Mouse (Mus musculus): ENCODE results near the gene Cers6.

Cers6 gene

GRCm38 (mm10) chr2:68975286-68975685 lies 114.0 kb downstream of the Cers6 start:
- peak; percentile 79 for DNase-seq

GRCm38 (mm10) chr2:68975780-68976179 lies 114.5 kb downstream of the Cers6 start:
- no peak for DNase-seq

GRCm38 (mm10) chr2:68978244-68978643 lies 117.0 kb downstream of the Cers6 start:
- no peak for DNase-seq

- DNase-seq: no peak
These were observed 117.7 kb downstream of the Cers6 start for GRCm38 (mm10) chr2:68978660-68979604.

DNA sequence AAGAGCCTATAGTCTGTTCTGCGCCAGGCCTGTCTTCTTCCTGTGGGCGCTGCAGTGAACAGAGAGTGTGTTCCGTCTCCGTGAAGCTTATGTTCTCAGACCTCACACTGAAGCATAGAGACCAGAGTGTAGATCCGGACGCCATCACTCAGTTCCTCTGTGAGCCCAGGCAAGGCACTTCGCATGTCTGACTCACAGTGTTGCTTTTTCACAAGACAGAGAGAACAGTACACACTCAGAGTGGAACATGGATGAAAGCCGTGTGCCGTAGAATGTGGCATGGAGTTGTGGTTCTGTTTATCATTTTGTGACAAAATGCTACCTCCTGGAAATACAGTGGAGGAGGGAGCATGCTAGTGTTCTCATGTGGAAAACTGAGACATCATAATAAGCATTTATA lies 120.1 kb downstream of the Cers6 start:
- DNase-seq: no peak

DNA sequence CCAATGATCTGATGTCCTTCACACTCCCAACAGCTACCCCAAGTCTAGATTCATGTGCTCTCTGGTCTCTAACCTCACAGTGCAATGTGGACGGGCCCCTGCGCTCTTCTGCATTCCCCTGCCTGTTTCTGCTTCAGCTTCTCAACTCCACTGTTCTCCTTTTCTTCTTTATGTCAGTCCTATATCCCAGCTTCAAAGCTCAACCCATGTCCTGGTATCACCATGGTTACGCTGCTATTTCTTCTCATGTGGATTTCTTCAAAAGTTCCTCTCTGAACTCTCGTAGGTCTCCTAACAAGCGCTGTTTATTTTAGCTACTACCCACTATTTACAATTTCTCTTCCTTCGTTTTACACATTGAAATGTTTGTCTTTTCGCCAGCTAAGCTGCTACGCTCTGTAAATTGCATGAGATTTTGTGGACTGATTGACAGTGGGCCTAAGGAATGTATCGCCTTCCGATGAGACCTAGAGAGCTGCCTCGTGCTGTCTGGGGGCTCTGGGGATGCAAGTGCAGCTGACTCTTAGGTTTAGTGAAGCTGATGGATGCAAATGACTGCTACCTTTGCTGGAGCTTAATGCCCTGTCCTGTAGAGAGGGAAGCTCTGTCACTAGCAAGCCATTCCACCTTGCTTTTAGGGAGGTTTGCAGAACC lies 120.6 kb downstream of the Cers6 start:
- no peak for DNase-seq

GRCm38 (mm10) chr2:68982979-68983378 lies 121.7 kb downstream of the Cers6 start:
- no peak for DNase-seq

DNA sequence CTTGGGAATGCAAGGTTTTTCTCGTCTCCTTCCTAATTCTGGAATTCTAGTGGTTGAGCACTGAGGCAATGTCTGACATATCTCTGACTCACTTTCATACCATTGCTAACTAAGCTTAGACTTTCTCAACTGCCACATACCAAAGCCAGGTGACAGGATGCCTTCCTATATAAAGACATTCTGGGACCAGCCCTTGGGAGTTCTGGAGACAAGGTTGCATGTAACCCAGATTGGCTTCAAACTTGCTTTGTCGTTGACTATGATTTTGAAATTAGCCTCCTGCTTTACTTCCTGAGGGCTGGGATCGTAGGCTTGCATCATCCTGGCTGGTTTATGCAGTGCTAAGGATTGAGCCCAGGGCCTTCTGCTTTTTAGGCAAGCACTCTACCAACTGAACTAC lies 122.2 kb downstream of the Cers6 start:
- DNase-seq: no peak

- DNase-seq: no peak
These were observed 127.9 kb downstream of the Cers6 start for GRCm38 (mm10) chr2:68989117-68989516.

DNA sequence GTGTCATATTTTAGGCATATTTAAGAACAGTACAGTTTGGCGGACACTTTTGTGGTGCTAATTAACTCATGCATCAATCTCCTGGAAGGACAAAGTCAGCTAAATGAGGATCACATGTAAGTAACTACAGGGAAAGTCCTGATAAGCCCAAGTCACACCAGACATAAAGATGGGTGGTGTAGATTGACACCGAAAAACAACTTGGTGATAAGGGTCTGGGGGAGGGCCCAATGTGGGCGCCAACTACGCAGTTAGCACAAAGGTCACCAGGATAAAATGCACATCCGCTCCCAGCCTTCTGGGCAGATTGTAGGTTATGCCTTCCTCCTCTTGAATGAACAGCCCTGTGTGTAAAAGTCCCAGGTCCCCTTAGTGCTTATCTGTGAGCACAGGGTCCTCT lies 131.4 kb downstream of the Cers6 start:
- no peak for DNase-seq

- peak; percentile 57 for DNase-seq
These were observed 133.2 kb downstream of the Cers6 start for GRCm38 (mm10) chr2:68994441-68994840.

DNA sequence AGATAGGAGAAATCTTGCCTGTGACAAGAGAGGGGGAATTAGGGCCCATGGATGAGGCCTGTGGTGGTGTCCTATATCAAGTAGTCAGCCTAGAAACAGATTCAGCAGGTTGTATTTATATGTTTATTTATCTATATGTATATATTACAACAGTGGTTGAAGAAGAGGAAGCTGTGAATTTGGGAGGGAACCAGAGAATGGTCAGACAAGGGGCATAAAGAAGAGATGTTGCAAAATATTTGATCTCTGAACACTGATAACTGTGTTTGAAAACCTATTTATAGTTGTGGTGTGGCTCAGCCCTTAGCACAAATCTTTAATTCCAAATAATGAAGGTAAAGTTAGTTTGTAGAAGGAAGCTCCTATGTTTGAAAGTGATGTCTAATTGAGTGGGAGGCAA lies 134.5 kb downstream of the Cers6 start:
- DNase-seq: no peak

- DNase-seq: no peak
These were observed 135.0 kb downstream of the Cers6 start for GRCm38 (mm10) chr2:68996268-68996667.

DNA sequence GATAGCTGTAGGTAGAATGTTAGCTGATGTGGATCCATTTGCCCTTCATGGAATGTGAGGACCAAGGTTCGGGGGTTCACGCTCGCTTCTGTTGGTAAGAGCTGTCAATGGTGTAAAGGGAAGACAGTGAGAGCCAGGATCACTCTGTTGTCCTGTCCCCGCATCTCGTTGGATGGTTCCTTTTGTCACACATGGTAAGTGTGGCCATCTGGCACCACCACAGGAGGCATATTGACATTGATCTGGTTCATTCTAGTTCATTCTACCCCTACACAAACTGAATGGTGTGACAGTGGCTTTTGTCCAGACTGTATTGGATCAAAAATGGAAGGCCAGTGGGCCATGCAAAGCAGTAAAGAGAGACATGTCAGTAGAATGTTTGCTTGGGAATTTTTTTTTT lies 142.8 kb downstream of the Cers6 start:
- DNase-seq: peak; percentile 80

GRCm38 (mm10) chr2:69011392-69011791 lies 150.2 kb downstream of the Cers6 start:
- DNase-seq: no peak

- DNase-seq: no peak
These were observed 150.6 kb downstream of the Cers6 start for GRCm38 (mm10) chr2:69011860-69012259.

GRCm38 (mm10) chr2:69014241-69014640 lies 153.0 kb downstream of the Cers6 start:
- peak; percentile 79 for DNase-seq

GRCm38 (mm10) chr2:69015172-69015724 lies 154.0 kb downstream of the Cers6 start:
- peak; percentile 44 for DNase-seq

- no peak for DNase-seq
These were observed 154.6 kb downstream of the Cers6 start for GRCm38 (mm10) chr2:69015822-69016221.

- peak; percentile 36 for DNase-seq
These were observed 157.9 kb downstream of the Cers6 start for GRCm38 (mm10) chr2:69019026-69019565.

DNA sequence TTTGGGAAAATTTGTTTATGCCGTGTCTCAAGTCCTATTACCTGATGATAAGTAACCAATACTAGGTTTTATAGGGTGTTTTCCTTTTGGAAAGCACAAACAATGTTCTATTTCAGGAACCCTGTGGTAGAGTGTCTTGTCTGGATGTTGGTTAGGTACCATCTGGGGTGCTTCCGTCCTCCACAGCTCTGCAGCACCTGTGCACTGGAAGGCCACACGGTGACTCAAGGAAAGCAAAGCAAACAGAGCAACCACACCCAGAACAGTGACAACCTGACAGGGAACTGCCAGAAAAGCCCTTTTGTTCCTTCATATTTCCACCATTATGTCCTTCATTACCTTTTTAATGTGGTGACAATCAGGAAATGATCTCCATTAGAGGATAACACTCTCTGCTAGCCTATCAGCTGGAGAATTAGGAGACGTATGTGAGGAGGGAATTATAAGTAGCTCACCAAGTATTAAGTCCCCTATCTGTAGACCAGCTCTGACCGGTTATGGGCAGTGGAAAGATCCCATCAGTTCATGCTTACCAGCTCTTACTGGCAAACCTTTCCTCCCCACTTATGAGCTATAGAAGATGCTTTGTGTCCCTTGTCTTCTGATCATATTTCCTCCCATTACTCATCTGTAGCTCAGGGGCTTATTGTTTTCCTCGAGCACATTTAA lies 158.7 kb downstream of the Cers6 start:
- peak; percentile 64 for DNase-seq

DNA sequence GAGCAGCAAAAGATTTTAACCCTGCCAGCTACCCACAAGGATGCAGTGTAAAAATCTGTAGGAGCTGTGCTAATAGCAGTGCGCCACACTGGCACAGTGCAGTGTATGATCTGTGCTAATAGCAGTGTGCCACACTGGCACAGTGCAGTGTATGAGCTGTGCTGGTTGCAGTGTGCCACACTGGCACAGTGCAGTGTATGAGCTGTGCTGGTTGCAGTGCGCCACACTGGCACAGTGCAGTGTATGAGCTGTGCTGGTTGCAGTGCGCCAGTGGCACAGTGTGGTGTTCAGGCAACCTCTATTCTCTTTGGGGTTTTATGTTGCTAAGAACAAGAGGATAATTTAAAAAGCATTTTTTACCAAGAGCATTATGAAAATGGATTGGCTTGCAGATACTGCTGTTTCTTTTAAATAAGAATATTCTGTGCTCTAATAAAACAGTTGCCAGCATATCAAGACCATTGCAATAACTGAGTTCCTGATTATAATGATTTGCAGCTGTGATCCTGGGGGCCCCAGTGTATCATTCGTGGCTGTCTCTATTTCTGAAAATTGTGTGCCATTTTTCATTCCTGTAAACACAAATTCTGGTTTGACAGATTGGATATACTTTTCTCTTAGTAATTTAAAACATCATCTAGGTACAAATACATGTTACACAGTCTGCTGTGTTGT lies 159.5 kb downstream of the Cers6 start:
- DNase-seq: no peak
